Mouse (Mus musculus): ENCODE data around the gene 1700013F07Rik.

DNA sequence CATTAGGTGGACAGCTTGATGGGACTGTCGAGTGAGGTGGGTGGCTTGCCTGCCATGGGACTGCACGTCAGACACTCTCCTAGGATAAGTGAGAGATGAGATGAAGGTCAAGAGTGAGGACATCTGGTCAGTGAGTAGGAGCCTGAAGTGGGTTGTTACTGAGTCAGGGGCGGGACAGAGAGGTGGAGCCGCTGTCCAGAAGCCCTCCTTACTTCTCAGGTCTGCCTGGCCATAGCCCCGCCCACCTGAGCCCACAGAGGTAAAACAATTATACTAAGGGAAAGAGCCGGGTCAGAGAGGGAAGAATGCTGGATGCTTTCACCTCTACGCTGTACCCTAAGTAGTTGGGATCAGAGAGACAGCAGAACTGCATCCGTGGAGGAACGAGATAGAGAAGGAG, 36.3 kb upstream of the 1700013F07Rik start:
- TF ChIP-seq POLR2A (IDR thresholded peaks at IDR 0.05; ENCODE audit: borderline replicate concordance, low read depth, low read length) (no peak), CTCF (IDR thresholded peaks at IDR 0.05; ENCODE audit: low read depth, low read length) (no peak)
